Mouse (Mus musculus): ENCODE results near the gene Gpatch8. TPM values are rescaled to one million over a fixed set of nuclear protein-coding genes. Genes with fewer than 3 reads are reported as not detected.

The Gpatch8 gene
- polyA plus RNA-seq, 1 experiment, result 34.5 TPM

DNA sequence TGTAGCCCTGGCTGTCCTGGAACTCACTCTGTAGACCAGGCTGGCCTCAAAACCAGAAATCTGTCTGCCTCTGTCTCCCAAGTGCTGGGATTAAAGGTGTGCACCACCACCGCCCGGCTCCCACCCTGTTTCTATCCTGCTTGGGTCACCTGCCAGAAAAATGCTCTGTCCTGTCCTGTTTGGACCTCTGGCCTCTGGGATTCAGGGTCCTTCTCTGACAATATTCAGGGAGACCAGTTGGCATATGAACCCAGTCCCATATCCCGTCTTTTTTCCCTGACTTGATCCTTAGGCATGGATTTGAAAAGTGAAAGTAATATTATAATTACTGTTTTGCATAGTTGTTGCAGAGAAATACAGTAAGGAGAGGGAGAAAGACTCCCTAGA is 124.5 kb downstream of the Gpatch8 start:
- H3K27me3 ChIP-seq (ENCODE audit: control insufficient read depth, insufficient read depth, low read length), result no peaks in the 10 kb centered on the region
- DNase-seq, result no peak
- no peak overlapping the region for H3K27ac ChIP-seq (ENCODE audit: control insufficient read depth, insufficient read depth, low read length)
- H3K4me1 ChIP-seq (replicated peaks; ENCODE audit: control insufficient read depth, insufficient read depth, low read length), result peaks cover 19% of the 10 kb centered on the region
- H3K36me3 ChIP-seq (ENCODE audit: control insufficient read depth, insufficient read depth, low read length), result no peaks in the 10 kb centered on the region
- H3K4me3 ChIP-seq (ENCODE audit: control insufficient read depth, insufficient read depth, low read length), result no peak overlapping the region; the same call in 1 of the 2 replicates
- 47% methylated on average over 3 of the region's 3 CpGs for WGBS
- TF ChIP-seq POLR2A (IDR thresholded peaks at IDR 0.05; ENCODE audit: control insufficient read depth, extremely low read depth, insufficient read depth, low read length, poor library complexity), result no peak
- no peak for TF ChIP-seq CTCF (IDR thresholded peaks at IDR 0.05; ENCODE audit: borderline replicate concordance, control insufficient read depth, extremely low read depth, insufficient read depth, low read length, poor library complexity)

DNA sequence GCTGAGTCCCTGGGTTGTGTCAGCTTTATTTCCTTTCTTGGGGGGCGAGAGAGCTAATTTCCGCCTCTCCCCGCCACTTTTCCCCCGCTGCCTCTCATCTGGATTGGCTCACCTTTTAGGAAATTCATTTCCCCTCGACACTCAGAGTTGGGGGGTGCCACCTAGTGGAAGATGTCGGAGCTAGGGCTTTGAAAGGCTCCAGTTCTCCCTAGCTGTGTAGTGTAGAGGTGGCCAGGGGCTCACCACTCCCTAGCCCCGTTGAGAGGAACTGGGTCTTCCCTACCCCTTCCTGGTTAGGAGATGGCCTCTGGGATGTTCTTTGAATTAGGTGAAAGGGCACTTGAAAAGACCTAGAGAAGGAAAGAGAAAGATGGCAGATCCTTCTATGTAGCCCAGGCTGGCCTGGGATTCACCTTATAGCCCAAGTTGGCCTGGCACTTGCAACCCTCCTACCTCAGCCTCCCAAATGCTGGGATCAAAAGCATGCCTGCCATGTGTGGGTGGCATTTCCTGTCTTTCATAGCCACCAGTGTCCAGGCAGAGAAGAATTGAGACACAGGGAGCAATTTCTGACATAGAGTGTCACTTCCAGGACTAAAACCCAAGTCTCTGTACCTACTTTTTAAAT is 125.1 kb downstream of the Gpatch8 start:
- Histone ChIP-seq H3K36me3 (ENCODE audit: control insufficient read depth, insufficient read depth, low read length) (no peaks in the 10 kb centered on the region), H3K4me1 (replicated peaks; ENCODE audit: control insufficient read depth, insufficient read depth, low read length) (peaks cover 19% of the 10 kb centered on the region), H3K27ac (ENCODE audit: control insufficient read depth, insufficient read depth, low read length) (no peak overlapping the region; the same call in 1 of the 2 replicates), H3K27me3 (ENCODE audit: control insufficient read depth, insufficient read depth, low read length) (no peaks in the 10 kb centered on the region), H3K4me3 (ENCODE audit: control insufficient read depth, insufficient read depth, low read length) (peak overlapping the region; percentile 57)
- peak; percentile 87 for DNase-seq
- 2% methylated on average over 7 of the region's 7 CpGs for WGBS
- TF ChIP-seq CTCF (IDR thresholded peaks at IDR 0.05; ENCODE audit: borderline replicate concordance, control insufficient read depth, extremely low read depth, insufficient read depth, low read length, poor library complexity) (peak; percentile 52; the same call in 1 of the 2 replicates), POLR2A (IDR thresholded peaks at IDR 0.05; ENCODE audit: control insufficient read depth, extremely low read depth, insufficient read depth, low read length, poor library complexity) (no peak)

DNA sequence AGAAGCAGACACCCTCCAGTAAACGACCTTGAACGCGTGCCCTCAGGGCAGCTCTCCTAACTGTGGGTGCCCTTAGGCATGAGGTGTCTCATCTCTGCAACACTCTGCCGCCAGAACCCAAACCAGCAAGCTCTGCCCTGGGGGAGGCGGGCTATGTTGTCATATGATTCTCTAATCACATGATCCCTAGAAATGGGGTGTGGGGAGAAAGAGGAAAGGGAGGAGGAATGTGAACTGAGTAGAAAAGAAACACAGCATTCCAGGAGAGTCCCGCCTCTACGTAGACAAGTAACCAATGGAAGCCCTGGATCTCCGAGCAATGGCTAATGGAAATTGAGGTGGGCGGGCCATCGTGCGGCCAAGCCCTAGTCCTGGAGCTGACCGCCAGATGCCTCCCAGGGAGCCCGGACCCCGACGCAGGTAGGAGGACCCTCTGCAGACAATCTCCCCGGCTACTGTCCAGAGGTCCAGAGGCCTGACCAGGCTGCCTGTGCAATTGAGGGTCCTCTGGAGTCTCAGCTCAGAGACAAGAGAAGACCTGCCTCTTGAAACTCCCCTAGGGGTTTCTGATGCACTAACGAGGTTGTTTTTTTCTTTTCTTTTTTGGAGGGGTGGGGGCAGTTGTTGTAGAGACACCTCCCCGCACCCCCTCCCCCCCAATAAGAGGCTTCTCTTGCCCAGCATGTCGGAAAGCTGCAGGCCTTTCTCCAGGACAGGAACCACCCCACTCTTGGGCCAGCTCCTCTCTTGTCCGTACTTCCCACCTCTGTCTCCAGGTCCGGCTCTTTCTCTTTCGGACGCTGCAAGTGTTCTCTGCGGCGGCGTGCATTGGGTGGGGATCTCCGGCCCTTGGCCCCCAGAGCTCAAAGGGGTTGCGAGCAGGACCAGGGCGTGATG is 125.8 kb downstream of the Gpatch8 start, which contains the start of gene Grn:
Grn (plus strand) TSS at position 195 of the 897 bp plus-strand sequence.
- TF ChIP-seq POLR2A (IDR thresholded peaks at IDR 0.05; ENCODE audit: control insufficient read depth, extremely low read depth, insufficient read depth, low read length, poor library complexity), result 0 out of 2 replicates have a peak, but pooled peaks have one; percentile 19
- no peak for TF ChIP-seq CTCF (IDR thresholded peaks at IDR 0.05; ENCODE audit: borderline replicate concordance, control insufficient read depth, extremely low read depth, insufficient read depth, low read length, poor library complexity)
- H3K4me3 ChIP-seq (ENCODE audit: control insufficient read depth, insufficient read depth, low read length), result peak within 1 kb of the TSS; percentile 57
- WGBS, result under 1% methylated on average over 29 of the region's 29 CpGs
- H3K36me3 ChIP-seq (ENCODE audit: control insufficient read depth, insufficient read depth, low read length), result no peaks in the 10 kb centered on the region
- H3K4me1 ChIP-seq (replicated peaks; ENCODE audit: control insufficient read depth, insufficient read depth, low read length), result peaks cover 19% of the 10 kb centered on the region
- no peaks in the 10 kb centered on the region for H3K27me3 ChIP-seq (ENCODE audit: control insufficient read depth, insufficient read depth, low read length)
- H3K27ac ChIP-seq (ENCODE audit: control insufficient read depth, insufficient read depth, low read length), result no peak within 1 kb of the TSS; the same call in 1 of the 2 replicates
- DNase-seq, result peak; percentile 61

DNA sequence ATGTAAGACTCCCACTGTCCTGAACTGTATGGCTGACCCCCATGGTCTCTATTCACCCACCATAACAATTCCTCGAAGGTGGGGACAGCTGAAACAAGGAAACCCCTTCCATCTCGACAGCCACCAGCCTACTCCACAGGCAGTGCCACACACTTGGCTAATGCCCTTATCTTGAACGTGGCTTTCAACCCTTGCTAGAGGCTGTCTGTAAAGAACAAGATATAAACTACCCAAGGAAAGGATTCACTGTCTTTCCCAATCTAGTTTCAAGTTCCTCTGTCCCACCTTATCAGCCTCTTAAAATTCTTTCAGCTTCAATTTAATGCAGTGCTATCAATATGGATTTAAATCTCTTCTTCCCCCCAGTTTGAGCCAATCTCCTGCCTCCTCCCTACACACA is 126.6 kb downstream of the Gpatch8 start:
- peaks cover 19% of the 10 kb centered on the region for H3K4me1 ChIP-seq (replicated peaks; ENCODE audit: control insufficient read depth, insufficient read depth, low read length)
- DNase-seq, result no peak
- no peaks in the 10 kb centered on the region for H3K27me3 ChIP-seq (ENCODE audit: control insufficient read depth, insufficient read depth, low read length)
- TF ChIP-seq POLR2A (IDR thresholded peaks at IDR 0.05; ENCODE audit: control insufficient read depth, extremely low read depth, insufficient read depth, low read length, poor library complexity) (no peak), CTCF (IDR thresholded peaks at IDR 0.05; ENCODE audit: borderline replicate concordance, control insufficient read depth, extremely low read depth, insufficient read depth, low read length, poor library complexity) (no peak)
- no peak overlapping the region for H3K27ac ChIP-seq (ENCODE audit: control insufficient read depth, insufficient read depth, low read length)
- 39% methylated on average over 3 of the region's 3 CpGs for WGBS
- no peaks in the 10 kb centered on the region for H3K36me3 ChIP-seq (ENCODE audit: control insufficient read depth, insufficient read depth, low read length)
- no peak overlapping the region for H3K4me3 ChIP-seq (ENCODE audit: control insufficient read depth, insufficient read depth, low read length)

GRCm38 (mm10) chr11:102428981-102429540 is 127.1 kb downstream of the Gpatch8 start:
- H3K36me3 ChIP-seq (ENCODE audit: control insufficient read depth, insufficient read depth, low read length), result no peaks in the 10 kb centered on the region
- H3K27ac ChIP-seq (ENCODE audit: control insufficient read depth, insufficient read depth, low read length), result no peak overlapping the region
- no peak for DNase-seq
- no peaks in the 10 kb centered on the region for H3K27me3 ChIP-seq (ENCODE audit: control insufficient read depth, insufficient read depth, low read length)
- H3K4me1 ChIP-seq (replicated peaks; ENCODE audit: control insufficient read depth, insufficient read depth, low read length), result peaks cover 19% of the 10 kb centered on the region
- no peak overlapping the region for H3K4me3 ChIP-seq (ENCODE audit: control insufficient read depth, insufficient read depth, low read length)
- TF ChIP-seq CTCF (IDR thresholded peaks at IDR 0.05; ENCODE audit: borderline replicate concordance, control insufficient read depth, extremely low read depth, insufficient read depth, low read length, poor library complexity), result no peak
- TF ChIP-seq POLR2A (IDR thresholded peaks at IDR 0.05; ENCODE audit: control insufficient read depth, extremely low read depth, insufficient read depth, low read length, poor library complexity), result no peak
- WGBS, result 29% methylated on average over 8 of the region's 8 CpGs

Other genes starting within 250 kb of the Gpatch8 start
- gene Ubtf, start 236.7 kb downstream of the Gpatch8 start, polyA plus RNA-seq (2012; rRNA removed), result 59.7 and 67.9 TPM in 2 replicates
- gene Slc4a1, start 190.2 kb downstream of the Gpatch8 start, polyA plus RNA-seq (2012; rRNA removed), result 0.11 and 0.34 TPM in 2 replicates
- 7.9 and 8.1 TPM in 2 replicates for gene Rundc3a, start 163.0 kb downstream of the Gpatch8 start, polyA plus RNA-seq (2012; rRNA removed)
- gene Slc25a39, start 148.4 kb downstream of the Gpatch8 start, polyA plus RNA-seq (2012; rRNA removed), result 227 and 235 TPM in 2 replicates
- gene Grn, start 126.1 kb downstream of the Gpatch8 start, polyA plus RNA-seq (2012; rRNA removed), result 151 and 160 TPM in 2 replicates
- 2.6 and 4.7 TPM in 2 replicates for gene Fam171a2, start 108.7 kb downstream of the Gpatch8 start, polyA plus RNA-seq (2012; rRNA removed)
- 3.8 and 4.0 TPM in 2 replicates for gene Itga2b, start 86.3 kb downstream of the Gpatch8 start, polyA plus RNA-seq (2012; rRNA removed)
- 0.71 TPM in 1 of 2 replicates, not detected in the other for gene Gm11627, start 23.1 kb upstream of the Gpatch8 start, polyA plus RNA-seq (2012; rRNA removed)
- 7.2 and 10.2 TPM in 2 replicates for gene Fzd2, start 48.0 kb upstream of the Gpatch8 start, polyA plus RNA-seq (2012; rRNA removed)
- not detected in 2 replicates for gene Meioc, start 107.3 kb upstream of the Gpatch8 start, polyA plus RNA-seq (2012; rRNA removed)
- 8.7 and 9.6 TPM in 2 replicates for gene Ccdc43, start 141.4 kb upstream of the Gpatch8 start, polyA plus RNA-seq (2012; rRNA removed)
- gene Adam11, start 205.0 kb upstream of the Gpatch8 start, polyA plus RNA-seq (2012; rRNA removed), result 30.2 and 51.6 TPM in 2 replicates